Comparison of ENCODE assay signal across 8 mouse cellular contexts in genomic region chr7:70624031-70624726, GRCm38 (mm10).
A peak's percentile ranks its signal among the peaks of the same experiment; 100 is the strongest.
DNase-seq lines count a peak whose midpoint lies in the region; ATAC-seq lines count a peak whose summit lies in the region.

No protein-coding gene starts in this region.

- 14% methylated on average over 16 of the region's 16 CpGs for WGBS in intestine, embryonic 15.5 days
- WGBS in liver, embryonic 13.5 days (ENCODE audit: insufficient replicate concordance), result 8% methylated on average over 16 of the region's 16 CpGs
- 7% methylated on average over 16 of the region's 16 CpGs for WGBS in neural tube, embryonic 13.5 days

- H3K36me3 ChIP-seq in intestine, embryonic 15.5 days, result no peaks in the 10 kb centered on the region
- H3K36me3 ChIP-seq in liver, embryonic 13.5 days, result no peaks in the 10 kb centered on the region
- no peaks in the 10 kb centered on the region for H3K36me3 ChIP-seq in neural tube, embryonic 13.5 days

- H3K4me3 ChIP-seq in intestine, embryonic 15.5 days (replicated peaks), result no peak overlapping the region
- 0 out of 2 replicates have a peak overlapping the region, but pooled peaks have one; percentile 16 for H3K4me3 ChIP-seq in liver, embryonic 13.5 days (replicated peaks)
- no peak overlapping the region for H3K4me3 ChIP-seq in neural tube, embryonic 13.5 days

- peaks cover 23% of the 10 kb centered on the region for H3K4me1 ChIP-seq in intestine, embryonic 15.5 days (replicated peaks)
- H3K4me1 ChIP-seq in liver, embryonic 13.5 days (replicated peaks), result peaks cover 12% of the 10 kb centered on the region
- peaks cover 26% of the 10 kb centered on the region for H3K4me1 ChIP-seq in neural tube, embryonic 13.5 days (replicated peaks)

- peak; percentile 39 for ATAC-seq in intestine, embryonic 15.5 days
- ATAC-seq in liver, embryonic 13.5 days (ENCODE audit: low read depth), result no peak
- no peak for ATAC-seq in neural tube, embryonic 13.5 days (ENCODE audit: low read depth)
- no peak for ATAC-seq in megakaryocyte progenitor cell, adult 5-6 weeks (replicated peaks; ENCODE audit: poor library complexity)

- peak; percentile 92 for DNase-seq in embryo, embryonic 10 days (ENCODE audit: low spot score)
- DNase-seq in embryo, embryonic 9.5 days (ENCODE audit: extremely low spot score), result no peak
- peak; percentile 93 for DNase-seq in gonadal fat pad, adult 2 months (ENCODE audit: low read depth)
- no peak for DNase-seq in liver, embryonic 13.5 days
- no peak for DNase-seq in thymus, postnatal 36 days

- no peak overlapping the region for H3K9ac ChIP-seq in intestine, embryonic 15.5 days
- H3K9ac ChIP-seq in liver, embryonic 13.5 days, result no peak overlapping the region
- peak overlapping the region; percentile 18; the same call in 1 of the 2 replicates for H3K9ac ChIP-seq in neural tube, embryonic 13.5 days

- peak overlapping the region; percentile 36; the same call in 1 of the 2 replicates for H3K27ac ChIP-seq in intestine, embryonic 15.5 days
- H3K27ac ChIP-seq in liver, embryonic 13.5 days, result peak overlapping the region; percentile 21; the same call in 1 of the 2 replicates
- no peak overlapping the region for H3K27ac ChIP-seq in neural tube, embryonic 13.5 days (replicated peaks)

- H3K27me3 ChIP-seq in intestine, embryonic 15.5 days (replicated peaks), result no peaks in the 10 kb centered on the region
- peaks cover 19% of the 10 kb centered on the region; the same call in 1 of the 2 replicates for H3K27me3 ChIP-seq in liver, embryonic 13.5 days
- H3K27me3 ChIP-seq in neural tube, embryonic 13.5 days, result peaks cover 14% of the 10 kb centered on the region; the same call in 1 of the 2 replicates

- no peaks in the 10 kb centered on the region for H3K9me3 ChIP-seq in intestine, embryonic 15.5 days
- H3K9me3 ChIP-seq in liver, embryonic 13.5 days (replicated peaks), result no peaks in the 10 kb centered on the region
- no peaks in the 10 kb centered on the region for H3K9me3 ChIP-seq in neural tube, embryonic 13.5 days

- peak overlapping the region; percentile 63 for H3K4me2 ChIP-seq in intestine, embryonic 15.5 days (replicated peaks)
- peak overlapping the region; percentile 48 for H3K4me2 ChIP-seq in liver, embryonic 13.5 days
- H3K4me2 ChIP-seq in neural tube, embryonic 13.5 days, result peak overlapping the region; percentile 55

Comparison
In these comparisons a context has a peak if more than half of its experiments do, and no peak if none do; other contexts are left out.
1. DNase-seq: peak in embryo, embryonic 10 days (single experiment) and gonadal fat pad, adult 2 months (single experiment); none in embryo, embryonic 9.5 days (single experiment), liver, embryonic 13.5 days (single experiment) and thymus, postnatal 36 days (0 of 2).
2. Peak in every context shown above with its lines, with median percentiles within 50 percentile points of each other: H3K4me2 ChIP-seq.